Mouse (Mus musculus) kidney, adult 11 months (tissue): ENCODE measurements around the gene C1qtnf4.
"Not testable (repeated sequence)": the region's sequence is repeated elsewhere in the genome, so short reads cannot be mapped to it uniquely, and the experiment has no call there.

Source experiments
- DNase-seq: peaks from one replicate; pipeline ENCODE4 v3.0.0; 2022

C1qtnf4 gene

GRCm38 (mm10) chr2:90886436-90886835 lies 776 bp downstream of the C1qtnf4 start:
- no peak for DNase-seq

- DNase-seq: no peak
Observed at GRCm38 (mm10) chr2:90887627-90888026, 2.0 kb downstream of the C1qtnf4 start.

- peak; percentile 46 for DNase-seq
Observed at GRCm38 (mm10) chr2:90889550-90890548, 4.2 kb downstream of the C1qtnf4 start.

GRCm38 (mm10) chr2:90893673-90894298 lies 8.1 kb downstream of the C1qtnf4 start:
- no peak for DNase-seq

GRCm38 (mm10) chr2:90894299-90894677 lies 8.6 kb downstream of the C1qtnf4 start:
- DNase-seq: not testable (repeated sequence)

- no peak for DNase-seq
Observed at GRCm38 (mm10) chr2:90903398-90903797, 17.7 kb downstream of the C1qtnf4 start.

- DNase-seq: peak; percentile 87
Observed at GRCm38 (mm10) chr2:90904076-90904855, 18.6 kb downstream of the C1qtnf4 start, which contains the start of the genes Kbtbd4 and Ndufs3. Gene Kbtbd4 (plus strand): TSS chr2:90904740. Gene Ndufs3 (minus strand): TSS chr2:90904827.

- no peak for DNase-seq
Observed at GRCm38 (mm10) chr2:90904856-90905224, 19.2 kb downstream of the C1qtnf4 start.

- DNase-seq: no peak
Observed at GRCm38 (mm10) chr2:90906721-90907120, 21.1 kb downstream of the C1qtnf4 start.

- no peak for DNase-seq
Observed at GRCm38 (mm10) chr2:90910861-90911260, 25.2 kb downstream of the C1qtnf4 start.

GRCm38 (mm10) chr2:90911668-90912067 lies 26.0 kb downstream of the C1qtnf4 start:
- no peak for DNase-seq

GRCm38 (mm10) chr2:90913671-90914070 lies 28.0 kb downstream of the C1qtnf4 start:
- DNase-seq: peak; percentile 44

GRCm38 (mm10) chr2:90915516-90915915 lies 29.9 kb downstream of the C1qtnf4 start:
- no peak for DNase-seq

GRCm38 (mm10) chr2:90916560-90917232 lies 31.0 kb downstream of the C1qtnf4 start:
- no peak for DNase-seq

- peak; percentile 67 for DNase-seq
Observed at GRCm38 (mm10) chr2:90917233-90917998, 31.8 kb downstream of the C1qtnf4 start.

- peak; percentile 84 for DNase-seq
Observed at GRCm38 (mm10) chr2:90917999-90918698, 32.5 kb downstream of the C1qtnf4 start.

GRCm38 (mm10) chr2:90921178-90921577 lies 35.5 kb downstream of the C1qtnf4 start:
- DNase-seq: no peak

- no peak for DNase-seq
Observed at GRCm38 (mm10) chr2:90922636-90923035, 37.0 kb downstream of the C1qtnf4 start.

GRCm38 (mm10) chr2:90928566-90928965 lies 42.9 kb downstream of the C1qtnf4 start:
- DNase-seq: no peak

GRCm38 (mm10) chr2:90931829-90932228 lies 46.2 kb downstream of the C1qtnf4 start:
- no peak for DNase-seq

- no peak for DNase-seq
Observed at GRCm38 (mm10) chr2:90932273-90932672, 46.6 kb downstream of the C1qtnf4 start.
